Mouse (Mus musculus): ENCODE results near the gene Sh3rf1.

The Sh3rf1 gene

GRCm38 (mm10) chr8:61316813-61317534, 93.3 kb downstream of the Sh3rf1 start:
- no peak for DNase-seq (ENCODE audit: low read depth in 2 of 2, low spot score in 2 of 2)

GRCm38 (mm10) chr8:61317535-61318136, 94.0 kb downstream of the Sh3rf1 start:
- DNase-seq (ENCODE audit: low read depth in 2 of 2, low spot score in 2 of 2): no peak

- no peak for DNase-seq (ENCODE audit: low read depth in 2 of 2, low spot score in 2 of 2)
Measured at GRCm38 (mm10) chr8:61321216-61321615, 97.5 kb downstream of the Sh3rf1 start.

DNA sequence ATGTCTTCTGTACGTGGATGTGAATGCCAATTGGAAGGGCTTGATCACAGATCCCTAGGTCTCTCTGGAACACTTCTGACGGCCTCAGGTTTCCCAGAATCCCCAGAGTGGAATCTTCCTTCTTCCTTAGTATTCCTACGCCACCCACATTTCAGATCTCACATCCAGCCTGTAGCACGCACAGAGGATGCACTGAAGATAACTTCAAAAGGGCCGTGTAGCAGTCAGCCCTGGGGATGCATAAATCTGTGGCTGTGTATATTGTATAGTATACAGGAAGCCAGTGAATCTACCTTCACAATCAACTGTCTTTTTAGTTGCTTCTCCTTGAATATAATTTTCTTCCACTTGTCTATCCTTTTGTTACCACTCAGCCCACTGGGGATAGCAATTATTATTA, 98.1 kb downstream of the Sh3rf1 start:
- no peak for DNase-seq (ENCODE audit: low read depth in 2 of 2, low spot score in 2 of 2)

GRCm38 (mm10) chr8:61322462-61322861, 98.8 kb downstream of the Sh3rf1 start:
- DNase-seq (ENCODE audit: low read depth in 2 of 2, low spot score in 2 of 2): no peak

DNA sequence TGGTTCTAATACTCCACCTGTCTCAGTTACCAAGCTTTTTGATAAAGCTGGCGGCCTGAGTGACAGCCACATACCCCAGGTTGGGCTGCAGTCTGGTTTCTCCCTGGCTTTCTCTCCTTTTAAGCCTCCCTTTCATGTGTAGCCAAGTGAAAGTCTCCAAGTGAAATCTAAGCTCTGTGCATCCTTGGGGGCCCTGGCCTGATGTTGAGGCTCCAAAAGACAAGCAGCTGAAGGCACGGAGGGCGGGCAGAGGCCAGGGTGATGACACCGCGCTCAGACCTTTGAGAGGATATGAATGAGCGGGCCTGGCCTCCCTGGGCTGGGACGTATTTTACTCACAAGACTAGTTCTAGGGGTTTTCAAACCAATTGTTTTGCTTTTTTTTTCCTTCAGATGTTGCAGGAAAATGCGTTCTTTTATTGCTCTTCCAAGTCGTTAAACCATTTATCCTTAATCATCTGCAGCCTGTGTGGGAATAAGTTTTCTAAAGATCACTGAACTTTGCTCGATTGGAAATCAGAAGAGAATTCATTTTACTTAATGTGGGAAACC, 100.8 kb downstream of the Sh3rf1 start:
- DNase-seq (ENCODE audit: low read depth in 2 of 2, low spot score in 2 of 2): no peak

- DNase-seq (ENCODE audit: low read depth in 2 of 2, low spot score in 2 of 2): no peak
Measured at GRCm38 (mm10) chr8:61325014-61325715, 101.5 kb downstream of the Sh3rf1 start.

GRCm38 (mm10) chr8:61326281-61326680, 102.6 kb downstream of the Sh3rf1 start:
- DNase-seq (ENCODE audit: low read depth in 2 of 2, low spot score in 2 of 2): no peak

DNA sequence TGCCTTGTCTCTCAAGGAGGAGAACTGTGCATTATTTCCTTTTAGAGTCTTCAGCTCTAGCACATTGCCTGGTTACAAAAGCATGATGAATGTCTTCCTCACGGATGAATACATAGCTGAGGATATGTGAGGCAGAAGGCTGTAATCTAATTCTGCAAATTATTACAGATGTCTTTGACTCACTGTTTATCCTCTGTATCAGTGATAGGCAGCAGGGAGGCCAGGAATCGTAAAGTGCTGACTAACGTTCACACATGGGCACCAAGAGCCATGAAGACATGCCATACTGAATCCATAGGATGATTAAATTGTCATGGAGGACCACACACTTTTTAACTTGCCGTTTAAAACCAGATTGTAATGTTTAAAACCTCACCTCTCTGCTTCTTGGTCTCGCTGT, 103.7 kb downstream of the Sh3rf1 start:
- no peak for DNase-seq (ENCODE audit: low read depth in 2 of 2, low spot score in 2 of 2)

DNA sequence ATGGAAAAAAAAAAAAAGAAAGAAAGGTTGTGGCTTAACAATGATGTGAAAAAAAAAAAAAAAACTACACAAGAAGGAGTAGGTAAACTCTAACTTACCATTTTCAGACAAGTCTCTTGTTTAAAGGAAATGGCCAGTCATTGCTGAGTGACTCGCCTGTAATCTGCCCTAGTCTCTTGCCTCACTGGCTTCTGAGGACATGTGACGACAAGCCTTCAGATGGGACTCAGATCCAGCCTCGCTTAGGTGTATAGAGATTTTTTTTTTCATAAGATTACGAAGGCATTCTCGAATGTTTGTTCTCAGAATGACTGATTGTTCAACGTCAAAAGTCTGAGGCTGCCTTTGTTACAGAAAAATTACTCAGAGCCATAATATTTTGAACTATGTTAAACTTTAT, 116.0 kb downstream of the Sh3rf1 start:
- DNase-seq (ENCODE audit: low read depth in 2 of 2, low spot score in 2 of 2): no peak

DNA sequence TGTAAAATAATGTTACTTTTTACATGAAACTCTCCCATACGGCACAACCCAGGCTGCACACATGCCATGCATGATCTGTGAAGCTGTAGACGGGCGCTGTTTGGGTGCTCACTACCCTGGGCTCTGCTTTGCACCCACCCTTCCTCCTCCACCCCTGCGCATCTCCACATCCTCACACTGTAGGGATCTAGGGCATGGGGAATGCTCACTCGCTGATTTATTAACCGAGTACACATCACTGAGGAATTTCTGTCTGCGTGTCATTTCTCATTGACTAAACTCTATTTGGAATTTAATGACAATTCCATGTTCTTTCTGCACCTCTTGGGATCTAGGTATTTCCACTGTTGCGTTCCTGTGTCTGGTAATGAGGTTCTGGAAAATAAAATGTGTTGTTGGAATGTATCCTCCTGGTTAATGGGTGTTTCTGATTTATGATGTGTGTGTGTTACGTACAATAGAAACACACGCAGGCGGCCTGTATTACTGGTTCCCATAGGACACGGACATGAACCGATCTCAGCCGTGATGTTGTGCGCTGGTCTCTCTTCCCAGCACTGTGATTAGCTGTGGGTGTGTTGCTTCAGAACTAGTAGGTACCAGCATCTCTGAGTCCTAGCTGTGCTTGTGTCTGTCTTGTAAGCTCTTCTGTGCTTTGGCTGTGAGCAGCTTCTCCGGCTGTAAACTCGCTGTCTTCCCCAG, 116.8 kb downstream of the Sh3rf1 start:
- DNase-seq (ENCODE audit: low read depth in 2 of 2, low spot score in 2 of 2): no peak

GRCm38 (mm10) chr8:61341587-61342441, 118.1 kb downstream of the Sh3rf1 start:
- DNase-seq (ENCODE audit: low read depth in 2 of 2, low spot score in 2 of 2): no peak

GRCm38 (mm10) chr8:61342473-61343026, 118.9 kb downstream of the Sh3rf1 start:
- DNase-seq (ENCODE audit: low read depth in 2 of 2, low spot score in 2 of 2): no peak

- DNase-seq (ENCODE audit: low read depth in 2 of 2, low spot score in 2 of 2): no peak
Measured at GRCm38 (mm10) chr8:61344435-61344834, 120.8 kb downstream of the Sh3rf1 start.

DNA sequence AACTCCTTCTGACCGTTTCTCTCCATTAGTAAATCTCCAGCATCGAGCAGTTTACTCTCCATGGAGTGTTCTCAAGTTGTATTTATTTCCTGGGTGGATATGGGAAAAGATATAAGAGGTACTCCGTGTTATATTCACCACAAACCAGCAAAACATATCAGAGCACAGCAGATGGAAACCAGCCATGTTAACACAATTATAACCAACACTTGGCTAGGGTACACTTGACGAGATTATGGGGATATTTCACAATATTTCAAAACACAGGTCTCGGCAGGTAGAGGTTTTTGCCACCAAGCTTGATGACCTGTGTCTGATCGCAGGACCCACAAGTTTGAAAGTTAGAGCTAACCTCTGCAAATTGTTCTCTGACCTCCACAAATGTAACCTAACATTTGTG, 123.3 kb downstream of the Sh3rf1 start:
- no peak for DNase-seq (ENCODE audit: low read depth in 2 of 2, low spot score in 2 of 2)

GRCm38 (mm10) chr8:61347526-61347925, 123.9 kb downstream of the Sh3rf1 start:
- DNase-seq (ENCODE audit: low read depth in 2 of 2, low spot score in 2 of 2): no peak

DNA sequence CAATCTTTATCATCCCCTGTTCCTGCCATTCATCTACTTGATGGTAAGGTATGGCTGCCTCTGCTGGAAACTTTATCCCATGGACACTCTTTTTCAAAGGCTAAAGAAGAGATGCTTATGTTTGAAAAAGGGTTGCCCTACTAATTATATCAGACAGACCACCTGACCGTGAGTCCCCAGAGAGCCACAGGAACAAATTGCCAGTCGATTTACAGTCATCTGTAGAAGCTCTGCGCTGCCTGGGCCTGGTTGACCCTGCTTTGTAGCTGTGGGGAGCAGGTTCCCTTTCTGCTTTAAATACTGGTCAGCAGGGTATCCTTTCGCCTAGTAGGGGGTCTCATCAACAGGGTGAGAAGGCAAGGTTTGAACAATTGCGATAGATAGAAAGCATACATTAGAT, 124.4 kb downstream of the Sh3rf1 start:
- no peak for DNase-seq (ENCODE audit: low read depth in 2 of 2, low spot score in 2 of 2)

- DNase-seq (ENCODE audit: low read depth in 2 of 2, low spot score in 2 of 2): no peak
Measured at GRCm38 (mm10) chr8:61348518-61348917, 124.8 kb downstream of the Sh3rf1 start.

GRCm38 (mm10) chr8:61350443-61350842, 126.8 kb downstream of the Sh3rf1 start:
- DNase-seq (ENCODE audit: low read depth in 2 of 2, low spot score in 2 of 2): no peak

- no peak for DNase-seq (ENCODE audit: low read depth in 2 of 2, low spot score in 2 of 2)
Measured at GRCm38 (mm10) chr8:61351638-61352037, 128.0 kb downstream of the Sh3rf1 start.

All from CD8-positive naive resting alpha-beta T cell, adult 2 months (primary cell).